Mouse (Mus musculus): ENCODE data around the gene Glt28d2.

- TF ChIP-seq CTCF (IDR thresholded peaks at IDR 0.05) (no peak), POLR2A (IDR thresholded peaks at IDR 0.05; ENCODE audit: insufficient read depth, low read depth, low read length) (no peak)
Observed at GRCm38 (mm10) chr3:85860996-85861395, 26.3 kb downstream of the Glt28d2 start.
